Mouse (Mus musculus): ENCODE results near the gene Nphs1.

- TF ChIP-seq FLI1 (IDR thresholded peaks at IDR 0.05; ENCODE audit: low read length) = no peak
- TF ChIP-seq GATA1 (IDR thresholded peaks at IDR 0.05; ENCODE audit: borderline replicate concordance, low read length) = no peak
These were observed 23.9 kb upstream of the Nphs1 start for GRCm38 (mm10) chr7:30434238-30434637.

All from megakaryocyte, embryonic 14.5 days (primary cell).